Mouse (Mus musculus) stomach, embryonic 16.5 days (tissue): Measurements from ENCODE around the gene 1700013G24Rik. TPM values are rescaled to one million over a fixed set of nuclear protein-coding genes. Genes with fewer than 3 reads are reported as not detected.
A peak's percentile ranks its signal among the peaks of the same experiment; 100 is the strongest.

ENCODE experiments used
- ATAC-seq: fragments of 200-750 bp; cut with Nextera tagmentation; 2 replicates; pipeline ENCODE4 v1.8.0; 2017; ENCODE audit warnings: moderate number of reproducible peaks, moderate TSS enrichment; ENCODE audit not compliant: insufficient read depth, low FRiP score
- H3K27ac ChIP-seq: fragments of 300-500 bp; sonication (generic); 2 replicates; pipeline ENCODE4 v1.5.1; 2014; ENCODE audit warnings: low read length
- H3K27me3 ChIP-seq: fragments of 300-500 bp; sonication (generic); 2 replicates; pipeline ENCODE4 v1.6.1; 2014; ENCODE audit warnings: low read length, control low read depth, mixed read lengths; ENCODE audit not compliant: control insufficient read depth, insufficient read depth
- H3K36me3 ChIP-seq: fragments of 300-500 bp; sonication (generic); 2 replicates; pipeline ENCODE4 v1.6.1; 2014; ENCODE audit warnings: low read length; ENCODE audit not compliant: control insufficient read depth, insufficient read depth
- H3K4me1 ChIP-seq: fragments of 300-500 bp; sonication (generic); 2 replicates; pipeline ENCODE4 v1.6.1; 2014; ENCODE audit warnings: low read length, control low read depth, mixed read lengths; ENCODE audit not compliant: control insufficient read depth, insufficient read depth
- H3K4me2 ChIP-seq: fragments of 300-500 bp; sonication (generic); 2 replicates; pipeline ENCODE4 v1.6.1; 2014; ENCODE audit warnings: low read depth, low read length, mixed read lengths
- H3K4me3 ChIP-seq: fragments of 300-500 bp; sonication (generic); replicated peaks from 2 replicates; pipeline ENCODE4 v1.5.1; 2014; ENCODE audit warnings: mild to moderate bottlenecking, low read length
- H3K9ac ChIP-seq: fragments of 300-500 bp; sonication (generic); 2 replicates; pipeline ENCODE4 v1.6.1; 2014; ENCODE audit warnings: low read length
- H3K9me3 ChIP-seq: fragments of 300-500 bp; sonication (generic); replicated peaks from 2 replicates; pipeline ENCODE4 v1.6.1; 2016; ENCODE audit warnings: low read length, control low read depth; ENCODE audit not compliant: control insufficient read depth
- WGBS: fragments of 180-500 bp; shearing (Covaris S2); extraction: QIAGEN DNeasy Blood & Tissue Kit; methylation state at CpG from one replicate; pipeline ENCODE4 v1.1.7; 2014; 5-methylcytosine and 5-hydroxymethylcytosine counted together
- polyA plus RNA-seq: library from polyadenylated mRNA; unstranded; fragments of >200 nt; fragmentation: Nextera tagmentation; extraction: Ambion mirVana; gene quantifications from 2 replicates; pipeline ENCODE4 v1.2.1, GENCODE M21; 2015

Gene 1700013G24Rik
- polyA plus RNA-seq, 1 experiment from 2014 or later: not detected

DNA sequence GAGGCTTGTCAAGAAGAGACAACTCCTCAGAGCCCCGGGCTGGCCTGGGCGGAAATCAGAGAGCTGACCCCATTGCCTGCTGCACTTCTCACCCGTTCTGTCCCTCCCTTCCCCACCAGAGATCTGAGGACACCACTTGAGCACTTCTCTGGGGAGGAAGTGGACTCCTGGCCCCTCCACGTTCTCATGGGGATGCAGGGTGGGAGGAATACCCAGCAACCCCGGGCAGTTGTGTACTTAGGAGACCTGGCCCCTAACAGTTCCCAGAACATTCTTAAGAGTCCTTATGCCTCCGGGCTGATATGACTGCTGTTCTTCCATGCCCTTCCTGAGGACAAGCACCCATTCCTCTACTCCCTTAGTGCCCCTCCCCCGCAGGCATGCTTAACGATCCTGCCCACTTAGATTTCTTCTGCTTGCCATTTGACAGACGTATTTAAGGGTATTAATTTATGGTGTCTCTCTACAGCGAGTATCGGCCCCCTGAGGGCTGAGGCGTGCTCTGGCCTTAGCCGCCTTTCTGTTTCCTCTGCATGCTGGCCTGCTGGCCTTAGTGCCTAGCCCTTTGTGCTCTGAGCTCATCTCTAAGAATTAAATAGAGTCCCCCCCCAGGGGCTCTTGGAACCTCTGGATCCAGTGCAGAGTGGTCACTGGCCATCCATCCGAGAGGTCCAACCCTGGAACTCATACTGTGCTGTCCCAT lies 32.3 kb downstream of the 1700013G24Rik start:
- H3K9ac ChIP-seq: peak overlapping the region; percentile 48; the same call in 1 of the 2 replicates
- peak overlapping the region; percentile 98 for H3K27ac ChIP-seq
- no peak overlapping the region for H3K4me3 ChIP-seq
- H3K4me1 ChIP-seq: peaks cover 81% of the 10 kb centered on the region
- ATAC-seq: no peak
- no peaks in the 10 kb centered on the region for H3K27me3 ChIP-seq
- no peaks in the 10 kb centered on the region for H3K36me3 ChIP-seq
- WGBS: 37% methylated on average over 14 of the region's 14 CpGs
- no peaks in the 10 kb centered on the region for H3K9me3 ChIP-seq
- H3K4me2 ChIP-seq: no peak overlapping the region

DNA sequence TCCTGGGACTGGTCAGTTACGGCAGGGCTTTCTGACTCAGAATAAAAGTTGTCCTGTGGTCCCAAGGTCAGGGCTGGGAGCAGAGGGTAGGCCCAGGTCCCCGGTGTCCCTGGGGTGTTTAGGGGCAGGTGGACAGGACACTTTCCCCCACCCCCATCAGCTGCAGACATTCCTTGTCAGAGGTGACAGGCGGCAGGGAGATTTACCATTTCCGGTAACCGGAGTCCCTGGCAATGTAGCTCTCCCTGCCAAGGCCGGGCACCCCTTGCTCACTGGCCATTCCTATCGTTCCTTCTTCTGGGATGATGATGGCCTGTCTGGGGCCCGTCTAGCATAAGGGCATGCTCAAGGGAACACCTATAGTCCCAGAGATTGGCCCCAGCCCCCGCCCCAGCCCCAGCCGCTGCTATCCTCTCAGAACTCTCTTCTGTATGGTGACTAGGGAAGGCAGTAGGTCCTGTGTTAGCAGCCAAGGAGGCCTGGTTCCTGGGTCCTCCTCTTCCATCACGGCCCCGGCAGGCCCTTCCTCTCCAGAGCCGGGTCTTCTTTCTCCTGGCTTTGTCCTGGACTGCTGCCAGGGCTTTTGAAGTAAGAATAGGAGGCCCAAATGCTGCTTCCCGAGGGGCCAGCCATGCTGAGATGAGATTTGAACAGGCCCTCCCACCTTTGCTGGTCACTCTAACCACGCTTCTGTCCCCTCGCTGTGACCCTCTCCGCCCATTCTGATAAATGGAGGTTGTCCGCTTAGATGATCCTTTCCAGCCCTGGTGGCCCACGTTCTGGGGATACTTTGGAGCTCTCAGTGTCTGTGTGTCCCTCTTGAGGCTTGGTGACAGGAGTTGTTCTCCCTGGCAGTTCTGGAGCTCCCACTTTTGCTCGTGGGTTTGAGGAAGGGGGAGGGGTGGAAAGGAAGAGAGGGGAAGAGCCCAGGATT lies 33.3 kb downstream of the 1700013G24Rik start:
- ATAC-seq: no peak
- Histone ChIP-seq H3K4me3 (no peak overlapping the region), H3K4me2 (peak overlapping the region; percentile 22; the same call in 1 of the 2 replicates), H3K27me3 (no peaks in the 10 kb centered on the region), H3K36me3 (no peaks in the 10 kb centered on the region), H3K9ac (peak overlapping the region; percentile 41), H3K9me3 (no peaks in the 10 kb centered on the region), H3K27ac (peak overlapping the region; percentile 98), H3K4me1 (peaks cover 73% of the 10 kb centered on the region)
- 38% methylated on average over 20 of the region's 20 CpGs for WGBS

DNA sequence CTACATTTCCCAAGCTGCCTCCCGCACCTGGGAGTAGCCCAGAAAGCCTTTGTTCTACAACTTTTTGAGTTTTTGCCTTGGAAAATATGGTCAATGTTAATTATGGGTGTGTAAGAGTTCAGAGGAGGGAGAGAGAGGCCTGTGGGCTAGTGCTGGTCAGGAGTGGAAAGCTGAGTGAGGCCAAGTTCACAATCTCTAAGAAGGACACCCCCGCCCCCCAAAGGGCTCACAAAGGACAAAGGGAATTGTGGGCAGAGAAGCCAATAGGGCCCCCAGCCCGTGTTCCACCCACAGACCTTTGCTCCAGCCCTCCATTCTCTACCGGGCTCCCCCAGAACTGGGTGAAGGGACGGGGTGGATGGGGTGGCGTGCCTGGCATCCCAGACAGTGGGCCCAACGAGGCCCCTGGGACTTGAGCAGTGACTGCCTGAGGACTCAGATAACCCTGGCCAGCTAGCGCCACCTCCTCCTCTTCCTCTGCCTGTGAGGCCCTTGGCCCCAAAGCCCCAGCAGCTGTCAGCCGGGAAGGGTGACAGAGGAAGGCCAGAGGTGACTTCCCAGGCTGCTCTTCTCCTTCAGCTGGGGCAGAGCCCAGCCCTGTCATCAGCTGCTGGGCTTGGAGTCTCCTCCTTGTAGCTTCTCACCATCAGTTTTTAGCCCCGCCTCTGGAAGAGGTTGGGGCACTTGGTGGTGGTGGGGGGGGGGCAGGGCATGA lies 34.4 kb downstream of the 1700013G24Rik start:
- H3K27ac ChIP-seq: peak overlapping the region; percentile 98
- peaks cover 63% of the 10 kb centered on the region for H3K4me1 ChIP-seq
- no peaks in the 10 kb centered on the region for H3K36me3 ChIP-seq
- peak overlapping the region; percentile 27 for H3K9ac ChIP-seq
- no peaks in the 10 kb centered on the region for H3K27me3 ChIP-seq
- WGBS: 34% methylated on average over 10 of the region's 10 CpGs
- no peaks in the 10 kb centered on the region for H3K9me3 ChIP-seq
- peak; percentile 30 for ATAC-seq
- peak overlapping the region; percentile 3; the same call in 1 of the 2 replicates for H3K4me2 ChIP-seq
- no peak overlapping the region for H3K4me3 ChIP-seq

DNA sequence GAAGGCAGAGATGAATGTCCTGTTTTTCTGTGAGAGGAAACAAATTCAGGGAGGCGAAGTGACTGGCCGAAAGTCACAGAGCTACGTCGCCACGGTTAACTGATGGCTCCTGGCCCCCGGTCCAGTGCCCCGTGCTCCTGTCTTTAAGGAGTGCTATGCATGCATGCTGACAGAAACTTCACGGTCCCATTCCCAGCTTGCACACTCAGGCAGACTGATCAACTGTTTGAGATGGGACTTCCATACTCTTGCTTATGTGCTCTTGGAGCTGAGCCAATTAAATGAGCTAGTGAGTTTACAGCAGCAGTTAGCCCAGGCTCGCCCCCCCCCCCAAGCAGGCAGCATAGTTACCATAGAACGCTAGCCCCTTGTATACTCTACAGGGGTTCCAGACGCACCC lies 35.0 kb downstream of the 1700013G24Rik start:
- WGBS: 23% methylated on average over 11 of the region's 11 CpGs
- H3K9ac ChIP-seq: peak overlapping the region; percentile 27; the same call in 1 of the 2 replicates
- H3K27me3 ChIP-seq: no peaks in the 10 kb centered on the region
- H3K9me3 ChIP-seq: no peaks in the 10 kb centered on the region
- H3K4me1 ChIP-seq: peaks cover 63% of the 10 kb centered on the region
- peak overlapping the region; percentile 98 for H3K27ac ChIP-seq
- ATAC-seq: no peak
- H3K4me2 ChIP-seq: no peak overlapping the region; the same call in 1 of the 2 replicates
- H3K4me3 ChIP-seq: no peak overlapping the region
- no peaks in the 10 kb centered on the region for H3K36me3 ChIP-seq

DNA sequence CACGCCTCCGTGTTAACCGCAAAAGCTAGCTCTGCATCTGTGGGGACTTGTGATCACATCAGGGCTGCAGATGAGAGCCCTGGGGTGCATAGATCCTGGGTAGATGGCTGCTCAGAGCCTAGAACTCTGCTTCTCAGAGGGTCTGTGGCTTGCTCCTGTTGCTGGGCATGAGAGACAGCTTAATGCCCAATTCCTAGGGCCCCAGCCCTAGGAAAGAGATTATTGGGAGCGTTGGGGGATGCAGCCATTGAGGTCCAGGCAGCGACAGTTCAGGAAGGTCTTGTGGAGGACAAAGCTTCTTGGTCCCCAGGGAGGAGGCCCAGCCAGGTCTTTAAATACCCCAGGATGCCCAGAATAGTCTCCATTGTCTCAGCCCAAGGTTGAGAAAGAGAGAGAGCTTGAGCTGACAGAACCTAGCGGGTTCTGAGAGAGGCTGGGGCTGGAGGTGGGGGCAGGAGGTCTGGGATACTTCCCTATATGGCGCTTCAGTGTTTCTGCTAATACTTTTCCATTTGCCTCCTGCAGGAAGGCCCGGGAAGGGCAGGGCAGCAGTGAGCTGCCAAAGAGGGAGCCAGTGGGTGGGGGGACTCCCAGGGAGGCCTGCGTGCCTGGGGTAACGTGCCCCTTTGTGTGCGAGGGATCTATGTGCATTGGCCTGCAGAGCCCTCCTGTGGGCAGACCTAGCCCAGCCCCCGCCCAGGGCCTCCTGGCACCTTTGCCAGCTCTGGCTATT lies 35.7 kb downstream of the 1700013G24Rik start:
- Histone ChIP-seq H3K4me1 (peaks cover 63% of the 10 kb centered on the region), H3K27ac (peak overlapping the region; percentile 98), H3K4me2 (peak overlapping the region; percentile 36), H3K4me3 (no peak overlapping the region), H3K9ac (peak overlapping the region; percentile 59), H3K27me3 (no peaks in the 10 kb centered on the region), H3K9me3 (no peaks in the 10 kb centered on the region), H3K36me3 (no peaks in the 10 kb centered on the region)
- 17% methylated on average over 12 of the region's 12 CpGs for WGBS
- peak; percentile 81 for ATAC-seq

DNA sequence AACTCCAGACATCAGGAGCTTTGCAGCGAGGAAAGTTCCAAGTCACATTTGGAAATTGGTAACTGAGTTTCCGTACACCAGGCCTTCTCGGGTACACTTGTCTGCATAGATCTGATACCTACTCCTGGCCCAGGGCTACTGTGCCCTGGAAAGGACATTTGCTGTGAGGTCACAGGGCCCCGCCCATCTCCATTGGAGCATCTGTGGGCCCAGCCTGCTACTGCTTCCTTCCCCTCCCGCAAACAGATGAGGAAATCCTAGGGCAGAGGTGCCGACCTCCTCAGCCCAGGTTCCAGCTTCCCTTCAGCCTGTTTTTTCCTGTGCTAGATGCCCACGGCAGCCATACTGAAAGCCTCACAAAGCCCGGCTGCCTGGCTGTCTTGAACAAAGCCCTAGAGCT lies 36.9 kb downstream of the 1700013G24Rik start:
- no peaks in the 10 kb centered on the region for H3K36me3 ChIP-seq
- no peak overlapping the region for H3K4me3 ChIP-seq
- peak overlapping the region; percentile 51 for H3K9ac ChIP-seq
- H3K27me3 ChIP-seq: no peaks in the 10 kb centered on the region
- H3K4me1 ChIP-seq: peaks cover 61% of the 10 kb centered on the region
- H3K9me3 ChIP-seq: no peaks in the 10 kb centered on the region
- peak overlapping the region; percentile 98 for H3K27ac ChIP-seq
- WGBS: 54% methylated on average over 8 of the region's 8 CpGs
- no peak for ATAC-seq
- H3K4me2 ChIP-seq: no peak overlapping the region

DNA sequence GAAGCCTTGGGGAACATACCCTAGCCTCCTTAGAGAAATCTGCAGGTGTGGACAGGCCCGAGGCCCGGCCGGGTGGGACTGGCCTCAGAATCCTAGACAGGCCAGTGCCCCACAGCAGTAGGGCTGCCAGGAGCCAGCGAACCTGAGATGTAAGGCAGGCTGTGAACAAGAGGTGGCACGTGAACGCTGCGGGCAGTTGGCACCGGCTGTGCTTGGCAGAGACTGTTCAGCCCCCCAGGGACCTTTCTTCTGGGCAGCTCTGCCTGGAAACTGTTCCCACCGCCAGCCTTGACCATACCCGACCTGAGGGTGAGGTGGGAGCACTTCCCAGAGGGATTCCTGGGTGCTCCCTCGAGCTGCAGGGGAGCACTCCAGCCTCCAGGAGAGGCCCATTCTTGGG lies 39.5 kb downstream of the 1700013G24Rik start:
- H3K27ac ChIP-seq: no peak overlapping the region
- H3K4me3 ChIP-seq: no peak overlapping the region
- no peak overlapping the region for H3K4me2 ChIP-seq
- 78% methylated on average over 11 of the region's 11 CpGs for WGBS
- H3K27me3 ChIP-seq: no peaks in the 10 kb centered on the region
- ATAC-seq: no peak
- H3K4me1 ChIP-seq: peaks cover 54% of the 10 kb centered on the region
- no peak overlapping the region for H3K9ac ChIP-seq
- H3K9me3 ChIP-seq: no peaks in the 10 kb centered on the region
- no peaks in the 10 kb centered on the region for H3K36me3 ChIP-seq

DNA sequence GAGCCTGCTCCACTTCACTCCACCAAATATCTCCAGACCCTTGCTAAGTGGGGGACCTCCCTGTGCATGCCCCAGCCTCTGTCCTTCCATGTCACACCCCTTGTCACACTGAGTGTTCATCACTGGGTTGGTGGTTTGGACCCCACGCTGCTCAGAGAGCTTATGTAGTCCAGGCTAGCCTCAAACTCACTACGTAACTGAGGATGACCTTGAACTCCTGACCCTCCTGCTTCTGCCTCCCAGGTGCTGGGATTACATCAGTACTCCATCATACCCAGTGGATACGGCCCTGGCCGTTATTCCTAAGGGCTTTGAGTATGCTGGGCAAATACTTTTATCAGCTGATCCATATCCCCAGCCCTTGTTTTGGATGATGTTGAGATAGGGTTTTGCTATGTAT lies 40.1 kb downstream of the 1700013G24Rik start:
- Histone ChIP-seq H3K4me2 (no peak overlapping the region), H3K27ac (no peak overlapping the region), H3K4me3 (no peak overlapping the region), H3K4me1 (peaks cover 54% of the 10 kb centered on the region), H3K27me3 (no peaks in the 10 kb centered on the region), H3K9me3 (no peaks in the 10 kb centered on the region), H3K36me3 (no peaks in the 10 kb centered on the region), H3K9ac (no peak overlapping the region)
- ATAC-seq: no peak
- WGBS: 81% methylated on average over 4 of the region's 4 CpGs
